Mouse (Mus musculus) limb, embryonic 12.5 days (tissue): ENCODE data around the gene Gas7. TPM values are rescaled to one million over a fixed set of nuclear protein-coding genes. Genes with fewer than 3 reads are reported as not detected.

Source experiments
- ATAC-seq: fragments of 200-750 bp; cut with Nextera tagmentation; 2 replicates; pipeline ENCODE4 v1.8.0; 2017; ENCODE audit warnings: low read depth, moderate TSS enrichment; ENCODE audit not compliant: insufficient number of reproducible peaks, insufficient read depth, low FRiP score, low TSS enrichment
- H3K27ac ChIP-seq: fragments of 300-500 bp; sonication (generic); 2 replicates; pipeline ENCODE4 v1.5.1; 2016; ENCODE audit warnings: mild to moderate bottlenecking, moderate library complexity
- H3K27me3 ChIP-seq: fragments of 300-500 bp; sonication (generic); 2 replicates; pipeline ENCODE4 v1.6.1; 2016; ENCODE audit warnings: mild to moderate bottlenecking, moderate library complexity
- H3K36me3 ChIP-seq: fragments of 300-500 bp; sonication (generic); 2 replicates; pipeline ENCODE4 v1.6.1; 2016; ENCODE audit warnings: mild to moderate bottlenecking, moderate library complexity
- H3K4me1 ChIP-seq: fragments of 300-500 bp; sonication (generic); replicated peaks from 2 replicates; pipeline ENCODE4 v1.6.1; 2016
- H3K4me2 ChIP-seq: fragments of 300-500 bp; sonication (generic); 2 replicates; pipeline ENCODE4 v1.6.1; 2016; ENCODE audit warnings: mild to moderate bottlenecking, moderate library complexity
- H3K4me3 ChIP-seq: fragments of 300-500 bp; sonication (generic); replicated peaks from 2 replicates; pipeline ENCODE4 v1.5.1; 2016; ENCODE audit warnings: mild to moderate bottlenecking
- H3K9ac ChIP-seq: fragments of 300-500 bp; sonication (generic); replicated peaks from 2 replicates; pipeline ENCODE4 v1.6.1; 2016; ENCODE audit warnings: mild to moderate bottlenecking, moderate library complexity
- H3K9me3 ChIP-seq: fragments of 300-500 bp; sonication (generic); 2 replicates; pipeline ENCODE4 v1.6.1; 2016; ENCODE audit warnings: mild to moderate bottlenecking, moderate library complexity
- WGBS: fragments of 180-500 bp; shearing (Covaris S2); methylation state at CpG from one replicate; pipeline ENCODE4 v1.1.7; 2016; 5-methylcytosine and 5-hydroxymethylcytosine counted together
- polyA plus RNA-seq: library from polyadenylated mRNA; unstranded; fragments of >200 nt; fragmentation: Nextera tagmentation; extraction: Ambion mirVana; gene quantifications from 2 replicates; pipeline ENCODE4 v1.2.1, GENCODE M21; 2016

Gene Gas7
- polyA plus RNA-seq, 1 experiment from 2014 or later: 4.3 TPM

DNA sequence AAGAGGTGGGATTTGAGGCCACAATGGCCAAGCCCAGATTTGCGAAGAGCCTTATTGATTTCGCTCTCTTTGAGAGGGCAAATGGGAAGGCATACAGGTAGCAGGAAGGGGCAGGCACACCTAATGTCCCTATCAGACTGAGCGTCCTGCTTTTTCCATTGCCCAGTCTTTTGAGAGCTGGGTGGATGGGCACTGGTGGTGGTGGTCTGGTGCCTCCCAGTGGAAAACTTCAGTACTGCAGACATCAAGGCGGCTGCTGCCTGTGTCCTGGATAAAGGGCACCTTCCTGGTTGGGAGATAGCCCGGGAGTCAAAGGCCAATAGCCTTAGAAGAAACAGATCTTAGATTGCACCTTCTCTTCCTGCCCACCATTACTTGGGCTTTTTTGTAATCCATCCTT is 192.5 kb downstream of the Gas7 start:
- Histone ChIP-seq H3K9ac (no peak overlapping the region), H3K27ac (no peak overlapping the region), H3K27me3 (0 out of 2 replicates have a peak, but pooled peaks cover 4% of the 10 kb centered on the region), H3K4me2 (no peak overlapping the region), H3K4me3 (no peak overlapping the region), H3K36me3 (no peaks in the 10 kb centered on the region), H3K4me1 (peaks cover 7% of the 10 kb centered on the region; the same call in 1 of the 2 replicates), H3K9me3 (no peaks in the 10 kb centered on the region)
- 29% methylated on average over 5 of the region's 5 CpGs for WGBS
- ATAC-seq: no peak

GRCm38 (mm10) chr11:67648651-67649407 is 193.6 kb downstream of the Gas7 start:
- H3K36me3 ChIP-seq: no peaks in the 10 kb centered on the region
- ATAC-seq: no peak
- no peak overlapping the region for H3K9ac ChIP-seq
- H3K4me2 ChIP-seq: no peak overlapping the region
- H3K4me1 ChIP-seq: peaks cover 13% of the 10 kb centered on the region
- H3K9me3 ChIP-seq: no peaks in the 10 kb centered on the region
- WGBS: 81% methylated on average over 11 of the region's 11 CpGs
- H3K27me3 ChIP-seq: 0 out of 2 replicates have a peak, but pooled peaks cover 4% of the 10 kb centered on the region
- H3K27ac ChIP-seq: no peak overlapping the region
- no peak overlapping the region for H3K4me3 ChIP-seq

- H3K27me3 ChIP-seq: 0 out of 2 replicates have a peak, but pooled peaks cover 4% of the 10 kb centered on the region
- H3K9me3 ChIP-seq: no peaks in the 10 kb centered on the region
- no peaks in the 10 kb centered on the region for H3K36me3 ChIP-seq
- WGBS: 59% methylated on average over 10 of the region's 10 CpGs
- no peak overlapping the region for H3K4me3 ChIP-seq
- no peak overlapping the region for H3K9ac ChIP-seq
- ATAC-seq: no peak
- H3K4me1 ChIP-seq: peaks cover 13% of the 10 kb centered on the region
- H3K27ac ChIP-seq: no peak overlapping the region
- no peak overlapping the region for H3K4me2 ChIP-seq
Measured at GRCm38 (mm10) chr11:67649971-67650707, 194.9 kb downstream of the Gas7 start.

DNA sequence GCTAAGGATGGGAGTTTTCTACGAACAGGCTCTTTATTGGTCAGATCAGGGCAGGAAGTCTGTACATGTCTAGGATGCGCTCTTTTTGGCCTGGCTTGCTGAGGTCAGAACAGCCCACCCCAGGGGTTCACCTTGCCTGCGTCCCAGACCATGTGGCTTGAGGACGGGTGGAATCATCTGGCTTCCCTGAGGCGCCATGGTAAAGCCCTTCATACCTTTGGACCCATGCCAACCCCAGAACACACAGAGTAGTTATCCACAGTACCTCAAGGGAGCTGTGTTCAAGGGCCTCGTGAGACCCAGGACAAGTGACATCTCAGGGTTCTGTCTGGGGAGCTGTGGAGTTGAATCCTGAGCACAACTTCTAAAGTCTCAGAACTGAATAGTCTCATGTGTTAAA is 196.5 kb downstream of the Gas7 start:
- WGBS: 73% methylated on average over 6 of the region's 6 CpGs
- Histone ChIP-seq H3K4me2 (no peak overlapping the region), H3K9me3 (no peaks in the 10 kb centered on the region), H3K9ac (no peak overlapping the region), H3K36me3 (no peaks in the 10 kb centered on the region), H3K4me1 (peaks cover 13% of the 10 kb centered on the region), H3K4me3 (no peak overlapping the region), H3K27me3 (0 out of 2 replicates have a peak, but pooled peaks cover 4% of the 10 kb centered on the region), H3K27ac (no peak overlapping the region)
- no peak for ATAC-seq

GRCm38 (mm10) chr11:67652194-67652892 is 197.1 kb downstream of the Gas7 start:
- WGBS: 15% methylated on average over 14 of the region's 14 CpGs
- Histone ChIP-seq H3K4me3 (no peak overlapping the region; the same call in 1 of the 2 replicates), H3K4me2 (peak overlapping the region; percentile 43)

DNA sequence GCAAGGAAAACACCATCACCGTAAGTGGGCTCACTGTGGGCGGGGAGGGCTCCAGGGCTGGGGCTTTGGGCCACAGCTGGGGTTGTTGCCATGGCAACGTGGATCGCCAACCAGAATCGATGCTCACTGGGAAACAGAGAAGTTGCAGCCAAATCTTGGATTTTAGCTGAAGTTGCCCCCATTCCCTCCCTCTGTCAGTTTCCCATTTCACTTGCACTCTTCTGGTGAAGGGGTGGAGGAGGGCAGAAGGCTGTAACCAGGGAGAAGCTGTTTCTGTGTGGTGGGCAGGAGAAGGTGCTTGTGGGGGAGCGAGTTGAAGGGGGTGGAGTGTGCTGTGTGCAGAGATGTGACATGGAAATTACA is 197.6 kb downstream of the Gas7 start:
- Histone ChIP-seq H3K9me3 (no peaks in the 10 kb centered on the region), H3K27ac (no peak overlapping the region), H3K4me2 (peak overlapping the region; percentile 43), H3K4me1 (peaks cover 13% of the 10 kb centered on the region), H3K4me3 (no peak overlapping the region; the same call in 1 of the 2 replicates), H3K27me3 (0 out of 2 replicates have a peak, but pooled peaks cover 4% of the 10 kb centered on the region), H3K9ac (no peak overlapping the region), H3K36me3 (no peaks in the 10 kb centered on the region)
- ATAC-seq: no peak
- 36% methylated on average over 6 of the region's 6 CpGs for WGBS

More at GRCm38 (mm10) chr11:67652194-67652892, 197.1 kb downstream of the Gas7 start:
- no peak overlapping the region for H3K27ac ChIP-seq
- no peak for ATAC-seq
- H3K27me3 ChIP-seq: 0 out of 2 replicates have a peak, but pooled peaks cover 4% of the 10 kb centered on the region
- peaks cover 13% of the 10 kb centered on the region for H3K4me1 ChIP-seq
- H3K9ac ChIP-seq: no peak overlapping the region
- H3K9me3 ChIP-seq: no peaks in the 10 kb centered on the region
- H3K36me3 ChIP-seq: no peaks in the 10 kb centered on the region

GRCm38 (mm10) chr11:67653521-67654090 is 198.4 kb downstream of the Gas7 start:
- Histone ChIP-seq H3K9ac (no peak overlapping the region), H3K4me2 (no peak overlapping the region), H3K4me3 (no peak overlapping the region), H3K27me3 (0 out of 2 replicates have a peak, but pooled peaks cover 4% of the 10 kb centered on the region), H3K4me1 (peaks cover 13% of the 10 kb centered on the region), H3K27ac (no peak overlapping the region), H3K36me3 (no peaks in the 10 kb centered on the region), H3K9me3 (no peaks in the 10 kb centered on the region)
- WGBS: 92% methylated on average over 9 of the region's 9 CpGs
- ATAC-seq: no peak

- no peak for ATAC-seq
- Histone ChIP-seq H3K27ac (no peak overlapping the region), H3K27me3 (0 out of 2 replicates have a peak, but pooled peaks cover 4% of the 10 kb centered on the region), H3K9me3 (no peaks in the 10 kb centered on the region), H3K9ac (no peak overlapping the region), H3K4me2 (no peak overlapping the region), H3K4me3 (no peak overlapping the region), H3K36me3 (no peaks in the 10 kb centered on the region), H3K4me1 (peaks cover 13% of the 10 kb centered on the region)
- 83% methylated on average over 4 of the region's 4 CpGs for WGBS
Measured at GRCm38 (mm10) chr11:67654514-67654913, 199.3 kb downstream of the Gas7 start.

DNA sequence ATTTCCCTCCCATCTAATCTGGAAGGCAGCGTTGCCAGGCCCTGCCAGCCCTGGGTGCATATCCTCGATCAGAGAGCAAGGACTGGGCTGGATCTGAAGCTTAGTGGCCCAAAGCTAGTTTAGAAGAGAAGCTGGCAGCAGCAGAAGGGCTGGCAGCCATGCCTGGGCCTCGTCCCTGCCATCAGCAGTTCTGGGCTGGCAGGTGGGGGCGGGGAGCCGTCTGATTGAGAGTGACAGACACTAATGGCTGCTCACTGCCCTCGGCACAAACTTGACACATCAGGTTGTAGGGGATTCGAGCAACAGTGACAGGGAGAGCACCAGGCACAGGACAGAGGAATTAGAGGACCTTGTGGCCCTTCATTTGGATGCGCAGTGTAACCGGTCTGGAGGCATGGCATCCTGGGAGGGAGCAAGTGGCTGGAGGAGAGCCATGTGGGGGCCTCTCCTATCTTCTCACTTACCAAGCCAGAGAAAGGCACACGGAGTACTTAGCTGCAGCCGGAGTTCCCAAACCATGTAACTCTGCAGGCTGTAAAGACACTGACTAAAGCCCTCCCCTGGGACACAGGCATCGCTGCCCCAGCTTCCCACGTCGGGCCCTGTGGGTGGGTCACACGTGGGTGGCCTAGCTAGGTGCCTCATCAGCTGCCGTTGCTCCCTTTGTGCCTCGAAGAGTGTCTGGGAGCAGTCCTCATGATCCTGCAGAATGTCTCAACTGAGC is 200.2 kb downstream of the Gas7 start:
- Histone ChIP-seq H3K27me3 (0 out of 2 replicates have a peak, but pooled peaks cover 4% of the 10 kb centered on the region), H3K9ac (no peak overlapping the region), H3K27ac (no peak overlapping the region), H3K4me3 (no peak overlapping the region), H3K4me2 (no peak overlapping the region), H3K36me3 (no peaks in the 10 kb centered on the region), H3K4me1 (peaks cover 13% of the 10 kb centered on the region), H3K9me3 (no peaks in the 10 kb centered on the region)
- ATAC-seq: no peak
- WGBS: 69% methylated on average over 17 of the region's 17 CpGs

GRCm38 (mm10) chr11:67656366-67656765 is 201.1 kb downstream of the Gas7 start:
- H3K4me3 ChIP-seq: no peak overlapping the region
- no peaks in the 10 kb centered on the region for H3K36me3 ChIP-seq
- H3K9me3 ChIP-seq: no peaks in the 10 kb centered on the region
- H3K27ac ChIP-seq: no peak overlapping the region
- WGBS: 83% methylated on average over 7 of the region's 7 CpGs
- H3K4me1 ChIP-seq: peaks cover 13% of the 10 kb centered on the region
- no peak for ATAC-seq
- H3K9ac ChIP-seq: no peak overlapping the region
- H3K4me2 ChIP-seq: no peak overlapping the region
- no peaks in the 10 kb centered on the region; the same call in 1 of the 2 replicates for H3K27me3 ChIP-seq
